Mouse (Mus musculus) CH12.LX (cell line): Measurements from ENCODE around the gene Ssbp2. TPM values are rescaled to one million over a fixed set of nuclear protein-coding genes. Genes with fewer than 3 reads are reported as not detected.
A peak's percentile ranks its signal among the peaks of the same experiment; 100 is the strongest.

Source experiments
- DNase-seq: peaks from one replicate; pipeline ENCODE4 v3.0.0-alpha.2; 2013; ENCODE audit errors: extremely low read depth
- H3K27ac ChIP-seq: 2 replicates; pipeline ENCODE4 v1.5.1; 2012; ENCODE audit warnings: low read depth, mild to moderate bottlenecking, control low read depth, moderate library complexity; ENCODE audit not compliant: insufficient read depth
- H3K27me3 ChIP-seq: replicated peaks from 2 replicates; pipeline ENCODE3; 2012; ENCODE audit warnings: inconsistent platforms
- H3K36me3 ChIP-seq, 2 experiments: replicated peaks in 1 of 2; 2 replicates each; pipeline versions ENCODE3 to v1.6.1; 2012; ENCODE audit warnings: inconsistent platforms in 1 of 2, low read length in 1 of 2, mild to moderate bottlenecking in 1 of 2, mixed read lengths in 1 of 2, moderate library complexity in 1 of 2; ENCODE audit not compliant: control insufficient read depth in 1 of 2, insufficient read depth in 1 of 2
- H3K4me1 ChIP-seq, 2 experiments: 2 replicates each; pipeline ENCODE4 v1.6.1; 2012; ENCODE audit warnings: inconsistent platforms in 1 of 2, moderate library complexity in 1 of 2; ENCODE audit not compliant: insufficient read depth in 2 of 2, control insufficient read depth in 1 of 2
- H3K4me2 ChIP-seq: 2 replicates; pipeline ENCODE4 v1.6.1; 2012; ENCODE audit warnings: low read depth, mild to moderate bottlenecking, control low read depth; ENCODE audit not compliant: poor library complexity, insufficient read depth, severe bottlenecking
- H3K4me3 ChIP-seq, 3 experiments: fragments of 150-350 bp in 1 of 3; sonication (generic) in 1 of 3; replicated peaks in 1 of 3; 2 replicates each; pipeline versions ENCODE3 to v1.5.1; 2011 to 2012; ENCODE audit warnings: low read depth in 2 of 3, low read length in 2 of 3, mild to moderate bottlenecking in 2 of 3, moderate library complexity in 2 of 3, control low read depth in 1 of 3, improper control_type of control experiment in 1 of 3, inconsistent platforms in 1 of 3, mixed read lengths in 1 of 3; ENCODE audit not compliant: poor library complexity in 1 of 3
- H3K79me2 ChIP-seq: replicated peaks from 2 replicates; pipeline ENCODE4 v1.6.1; 2012; ENCODE audit warnings: mild to moderate bottlenecking, moderate library complexity; ENCODE audit not compliant: control insufficient read depth, poor library complexity, insufficient read depth, severe bottlenecking; ENCODE audit errors: extremely low read depth
- H3K9ac ChIP-seq: 2 replicates; pipeline ENCODE4 v1.6.1; 2012; ENCODE audit warnings: low read depth, mild to moderate bottlenecking, control low read depth, moderate library complexity; ENCODE audit not compliant: insufficient read depth
- H3K9me3 ChIP-seq: replicated peaks from 2 replicates; pipeline ENCODE3; 2012; ENCODE audit warnings: low read length, inconsistent platforms, mixed read lengths
- BHLHE40 ChIP-seq: IDR thresholded peaks from 2 replicates; pipeline ENCODE4 v1.6.1; 2011; ENCODE audit warnings: mild to moderate bottlenecking, low read depth, low read length, improper control_type of control experiment
- CHD2 ChIP-seq: IDR thresholded peaks from 2 replicates; pipeline ENCODE4 v1.6.1; 2011; ENCODE audit warnings: low read length, improper control_type of control experiment
- CTCF ChIP-seq, 2 experiments: IDR thresholded peaks in 1 of 2; conservative IDR thresholded peaks in 1 of 2; 2 replicates each; pipeline ENCODE4 v1.5.1; 2011 to 2012; ENCODE audit warnings: low read depth in 2 of 2, low read length in 2 of 2, improper control_type of control experiment in 1 of 2, inconsistent platforms in 1 of 2, mild to moderate bottlenecking in 1 of 2, moderate library complexity in 1 of 2
- HCFC1 ChIP-seq: IDR thresholded peaks from 2 replicates; pipeline ENCODE4 v1.6.1; 2012; ENCODE audit warnings: low read depth, mild to moderate bottlenecking, inconsistent platforms, low read length, improper control_type of control experiment
- IRF4 ChIP-seq: IDR thresholded peaks from 2 replicates; pipeline ENCODE4 v1.6.1; 2014; ENCODE audit warnings: low read depth, mild to moderate bottlenecking, inconsistent platforms, low read length, improper control_type of control experiment
- JUN ChIP-seq: IDR thresholded peaks from 2 replicates; pipeline ENCODE4 v1.6.1; 2011; ENCODE audit warnings: low read depth, mild to moderate bottlenecking, low read length, improper control_type of control experiment, moderate library complexity; ENCODE audit not compliant: insufficient read depth
- JUND ChIP-seq: conservative IDR thresholded peaks from 2 replicates; pipeline ENCODE4 v1.6.1; 2011; ENCODE audit warnings: low read depth, low read length, improper control_type of control experiment
- MAX ChIP-seq: IDR thresholded peaks from 2 replicates; pipeline ENCODE4 v1.6.1; 2011; ENCODE audit warnings: low read length, improper control_type of control experiment
- MAZ ChIP-seq: IDR thresholded peaks from 2 replicates; pipeline ENCODE4 v1.6.1; 2012; ENCODE audit warnings: low read depth, mild to moderate bottlenecking, inconsistent platforms, low read length, improper control_type of control experiment, moderate library complexity
- MXI1 ChIP-seq: IDR thresholded peaks from 2 replicates; pipeline ENCODE4 v1.6.1; 2011; ENCODE audit warnings: mild to moderate bottlenecking, low read depth, low read length, improper control_type of control experiment
- MYC ChIP-seq: IDR thresholded peaks from 2 replicates; pipeline ENCODE4 v1.6.1; 2011; ENCODE audit warnings: low read depth, mild to moderate bottlenecking, improper control_type of control experiment, low read length
- NRF1 ChIP-seq: IDR thresholded peaks from 2 replicates; pipeline ENCODE4 v1.6.1; 2014; ENCODE audit warnings: low read depth, mild to moderate bottlenecking, inconsistent platforms, low read length, improper control_type of control experiment, moderate library complexity
- PAX5 ChIP-seq: IDR thresholded peaks from 2 replicates; pipeline ENCODE4 v1.6.1; 2012; ENCODE audit warnings: low read length, inconsistent platforms, mixed read lengths
- POLR2AphosphoS2 ChIP-seq: IDR thresholded peaks from 2 replicates; pipeline ENCODE4 v1.6.1; 2011; ENCODE audit warnings: low read depth, low read length, improper control_type of control experiment
- RAD21 ChIP-seq: IDR thresholded peaks from 2 replicates; pipeline ENCODE4 v1.6.1; 2011; ENCODE audit warnings: low read depth, mild to moderate bottlenecking, low read length, improper control_type of control experiment, moderate library complexity
- RCOR1 ChIP-seq: conservative IDR thresholded peaks from 2 replicates; pipeline ENCODE4 v1.6.1; 2012; ENCODE audit warnings: low read depth, mild to moderate bottlenecking, inconsistent platforms, low read length, improper control_type of control experiment
- SMC3 ChIP-seq: IDR thresholded peaks from 2 replicates; pipeline ENCODE4 v1.6.1; 2011; ENCODE audit warnings: low read depth, low read length, improper control_type of control experiment
- TBP ChIP-seq: conservative IDR thresholded peaks from 2 replicates; pipeline ENCODE4 v1.6.1; 2011; ENCODE audit warnings: low read depth, low read length, improper control_type of control experiment
- TCF12 ChIP-seq: IDR thresholded peaks from 2 replicates; pipeline ENCODE4 v1.6.1; 2014; ENCODE audit warnings: low read depth, mild to moderate bottlenecking, inconsistent platforms, low read length, improper control_type of control experiment
- UBTF ChIP-seq: IDR thresholded peaks from 2 replicates; pipeline ENCODE4 v1.6.1; 2012; ENCODE audit warnings: low read depth, mild to moderate bottlenecking, inconsistent platforms, low read length, improper control_type of control experiment, moderate library complexity
- USF2 ChIP-seq: conservative IDR thresholded peaks from 2 replicates; pipeline ENCODE4 v1.6.1; 2011; ENCODE audit warnings: low read depth, low read length, improper control_type of control experiment
- ZC3H11A ChIP-seq: IDR thresholded peaks from 2 replicates; pipeline ENCODE4 v1.6.1; 2012; ENCODE audit warnings: low read depth, mild to moderate bottlenecking, inconsistent platforms, low read length, improper control_type of control experiment
- ZKSCAN1 ChIP-seq: IDR thresholded peaks from 2 replicates; pipeline ENCODE4 v1.6.1; 2012; ENCODE audit warnings: low read depth, inconsistent platforms, low read length, improper control_type of control experiment, borderline replicate concordance
- ZMIZ1 ChIP-seq: IDR thresholded peaks from 2 replicates; pipeline ENCODE4 v1.6.1; 2012; ENCODE audit warnings: low read depth, mild to moderate bottlenecking, inconsistent platforms, low read length, improper control_type of control experiment
- ZNF384 ChIP-seq: IDR thresholded peaks from 2 replicates; pipeline ENCODE4 v1.6.1; 2012; ENCODE audit warnings: low read depth, low read length, improper control_type of control experiment, inconsistent platforms
- dilution Hi-C: fragments of 300-500 bp; cut with MboI; formaldehyde crosslinking; loops from 2 replicates; pipeline ENCODE4 v1.14.3; 2020; ENCODE audit warnings: low sequenced_read_pairs; ENCODE audit not compliant: extremely low pct_unique_long_range_greater_than_20kb, extremely low pct_ligation_motif_present
- in situ Hi-C: fragments of 300-500 bp; cut with MboI; formaldehyde crosslinking; loops from 3 replicates; pipeline ENCODE4 v1.14.3; 2019; ENCODE audit warnings: low sequenced_read_pairs, low pct_ligation_motif_present, low pct_unique_long_range_greater_than_20kb, mixed read lengths
- polyA plus RNA-seq: library from polyadenylated mRNA; unstranded; fragments of >175 nt; gene quantifications from 2 replicates; pipeline ENCODE4 v1.2.1, GENCODE M21; 2012; ENCODE audit warnings: low read depth; ENCODE audit not compliant: insufficient read length
- total RNA-seq, 2 experiments: library from RNA; depleted of rRNA; stranded (reverse); fragments of 300-350 nt in 1 of 2; fragments of >200 nt in 1 of 2; gene quantifications; 2 replicates each; pipeline ENCODE4 v1.2.3; 2012 to 2014

Ssbp2 gene
- total and polyA plus RNA-seq, 3 experiments: 1.9 to 3.6 (median 1.9) TPM

DNA sequence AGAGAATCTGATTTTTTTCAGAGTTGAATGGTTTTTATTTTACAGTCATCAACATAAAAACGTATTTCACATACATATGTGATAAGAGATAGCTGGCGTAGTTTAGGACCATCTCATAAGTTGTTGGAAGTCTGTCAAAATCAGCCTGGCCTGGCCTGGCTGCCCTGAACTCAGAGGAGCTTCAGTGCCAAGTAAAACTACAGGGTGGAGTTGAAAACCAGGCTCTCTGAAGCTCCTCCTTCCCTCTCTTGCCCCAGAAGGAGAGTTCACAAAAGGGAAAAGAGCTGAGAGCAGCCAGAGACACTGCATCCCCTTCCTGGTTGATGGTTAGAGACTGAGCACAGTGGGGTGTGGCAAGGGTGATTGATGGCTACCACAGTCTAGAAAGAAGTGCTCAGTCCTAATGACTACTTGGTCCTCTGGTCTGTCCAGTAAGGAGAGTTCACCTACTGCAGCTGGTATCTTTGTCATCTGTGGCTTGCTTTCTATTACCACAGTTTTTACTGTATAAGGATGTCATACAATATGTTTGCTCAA, 236.1 kb downstream of the Ssbp2 start:
- peaks cover 3 to 26% of the 10 kb centered on the region in 2 experiments; a peak in 3 of 4 replicates for H3K4me1 ChIP-seq
- in situ Hi-C loops: no loop called here
- dilution Hi-C loops: no loop called here
- H3K27ac ChIP-seq: no peak overlapping the region
- H3K79me2 ChIP-seq: no peaks in the 10 kb centered on the region
- no peaks in the 10 kb centered on the region for H3K27me3 ChIP-seq
- no peak overlapping the region for H3K9ac ChIP-seq
- DNase-seq: no peak
- H3K9me3 ChIP-seq: no peaks in the 10 kb centered on the region
- TF ChIP-seq CHD2: no peak
- no peak for TF ChIP-seq JUN
- TF ChIP-seq ZKSCAN1: no peak
- no peak for TF ChIP-seq ZMIZ1
- no peak for TF ChIP-seq RCOR1
- TF ChIP-seq TCF12: no peak
- no peak for TF ChIP-seq NRF1
- no peak for TF ChIP-seq ZNF384
- no peak for TF ChIP-seq MAX
- no peak for TF ChIP-seq TBP
- no peak for TF ChIP-seq MAZ
- TF ChIP-seq MYC: no peak
- no peak for TF ChIP-seq HCFC1
- no peak for TF ChIP-seq POLR2AphosphoS2
- no peak for TF ChIP-seq IRF4
- H3K4me3 ChIP-seq: no peak overlapping the region
- no peak overlapping the region for H3K4me2 ChIP-seq
- no peaks in the 10 kb centered on the region for H3K36me3 ChIP-seq

DNA sequence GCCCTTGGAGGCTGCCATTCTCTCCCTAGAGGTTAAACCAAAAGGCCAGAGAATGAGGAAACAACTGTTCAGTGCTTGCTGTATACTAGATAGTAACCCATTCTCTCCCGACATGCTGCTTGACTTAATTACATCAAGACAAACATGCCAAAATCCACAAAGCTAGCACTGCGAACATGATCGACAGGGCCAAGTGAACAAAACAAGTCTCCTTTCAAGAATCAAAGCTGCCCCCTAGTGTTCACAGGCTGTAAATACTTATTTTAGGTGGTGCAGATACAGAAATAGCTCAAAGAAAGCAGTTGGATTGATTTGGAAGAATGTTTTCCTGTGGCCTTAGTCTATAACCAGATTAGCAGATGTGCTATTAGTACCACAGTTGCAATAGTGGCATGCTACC, 236.9 kb downstream of the Ssbp2 start:
- in situ Hi-C loops (no loop called here), dilution Hi-C loops (no loop called here)
- no peak overlapping the region for H3K27ac ChIP-seq
- no peaks in the 10 kb centered on the region for H3K27me3 ChIP-seq
- no peak overlapping the region for H3K4me3 ChIP-seq
- H3K9me3 ChIP-seq: no peaks in the 10 kb centered on the region
- no peaks in the 10 kb centered on the region for H3K79me2 ChIP-seq
- peaks cover 3 to 28% of the 10 kb centered on the region in 2 experiments; a peak in 3 of 4 replicates for H3K4me1 ChIP-seq
- TF ChIP-seq USF2: no peak
- TF ChIP-seq BHLHE40: no peak
- TF ChIP-seq ZC3H11A: peak; percentile 41; the same call in 1 of the 2 replicates
- 0 out of 2 replicates have a peak, but pooled peaks have one; percentile 9 for TF ChIP-seq JUND
- no peak for TF ChIP-seq PAX5
- no peak for TF ChIP-seq IRF4
- TF ChIP-seq RCOR1: no peak
- TF ChIP-seq MXI1: no peak
- peak; percentile 98 for TF ChIP-seq RAD21
- TF ChIP-seq SMC3: peak; percentile 87
- no peak for TF ChIP-seq UBTF
- TF ChIP-seq CTCF (conservative IDR thresholded peaks at IDR 0.05 in 1 of 2, IDR thresholded peaks at IDR 0.05 in 1 of 2; ENCODE audit: low read depth in 2 of 2, low read length in 2 of 2): peak; percentile 65 to 92
- no peaks in the 10 kb centered on the region for H3K36me3 ChIP-seq
- H3K4me2 ChIP-seq: no peak overlapping the region
- DNase-seq: peak; percentile 76
- no peak overlapping the region for H3K9ac ChIP-seq
